Mouse (Mus musculus) limb, embryonic 14.5 days (tissue): ENCODE results near the gene Tmppe. TPM values are rescaled to one million over a fixed set of nuclear protein-coding genes. Genes with fewer than 3 reads are reported as not detected.

Experiments
- ATAC-seq: fragments of 200-750 bp; cut with Nextera tagmentation; 2 replicates; pipeline ENCODE4 v1.8.0; 2017; ENCODE audit warnings: low read depth, moderate number of reproducible peaks, moderate TSS enrichment; ENCODE audit not compliant: low FRiP score
- DNase-seq: peaks from one replicate; pipeline ENCODE4 v3.0.0-alpha.2; 2015; ENCODE audit warnings: low spot score
- H3K27ac ChIP-seq: fragments of 300-500 bp; sonication (generic); replicated peaks from 2 replicates; pipeline ENCODE4 v1.5.1; 2014; ENCODE audit warnings: low read depth, mild to moderate bottlenecking, low read length, moderate library complexity, mixed read lengths
- H3K27me3 ChIP-seq: fragments of 300-500 bp; sonication (generic); 2 replicates; pipeline ENCODE4 v1.6.1; 2014; ENCODE audit warnings: low read length, mixed read lengths; ENCODE audit not compliant: control insufficient read depth, insufficient read depth
- H3K36me3 ChIP-seq: fragments of 300-500 bp; sonication (generic); 2 replicates; pipeline ENCODE4 v1.6.1; 2014; ENCODE audit warnings: mild to moderate bottlenecking, low read length, moderate library complexity, mixed read lengths; ENCODE audit not compliant: control insufficient read depth, insufficient read depth
- H3K4me1 ChIP-seq: fragments of 300-500 bp; sonication (generic); 2 replicates; pipeline ENCODE4 v1.6.1; 2014; ENCODE audit warnings: antibody characterized with exemption, low read length, mixed read lengths; ENCODE audit not compliant: control insufficient read depth, insufficient read depth
- H3K4me2 ChIP-seq: fragments of 300-500 bp; sonication (generic); replicated peaks from 2 replicates; pipeline ENCODE4 v1.6.1; 2014; ENCODE audit warnings: low read depth, mild to moderate bottlenecking, low read length, moderate library complexity; ENCODE audit not compliant: severe bottlenecking
- H3K4me3 ChIP-seq: fragments of 300-500 bp; sonication (generic); replicated peaks from 2 replicates; pipeline ENCODE4 v1.5.1; 2014; ENCODE audit warnings: low read length
- H3K9ac ChIP-seq: fragments of 300-500 bp; sonication (generic); 2 replicates; pipeline ENCODE4 v1.6.1; 2014; ENCODE audit warnings: mild to moderate bottlenecking, low read depth, low read length, moderate library complexity; ENCODE audit not compliant: severe bottlenecking
- H3K9me3 ChIP-seq: fragments of 300-500 bp; sonication (generic); 2 replicates; pipeline ENCODE4 v1.6.1; 2016; ENCODE audit warnings: low read length; ENCODE audit not compliant: control insufficient read depth
- POLR2A ChIP-seq: fragments of 200-500 bp; IDR thresholded peaks from 2 replicates; pipeline ENCODE4 v1.8.0; 2012; ENCODE audit warnings: inconsistent platforms, mild to moderate bottlenecking, moderate library complexity, borderline replicate concordance; ENCODE audit not compliant: insufficient read depth, insufficient read length; ENCODE audit errors: extremely low read depth
- WGBS: fragments of 180-500 bp; shearing (Covaris S2); extraction: QIAGEN DNeasy Blood & Tissue Kit; methylation state at CpG from one replicate; pipeline ENCODE4 v1.1.7; 2014; 5-methylcytosine and 5-hydroxymethylcytosine counted together
- polyA plus RNA-seq, 2 experiments: library from polyadenylated mRNA; depleted of rRNA in 1 of 2; stranded (reverse) in 1 of 2; unstranded in 1 of 2; fragments of >200 nt; fragmentation: Nextera tagmentation in 1 of 2; extraction: Ambion mirVana in 1 of 2; gene quantifications; 2 replicates each; pipeline versions ENCODE4 v1.2.1 to v1.2.3; 2012 to 2014

The Tmppe gene
- polyA plus RNA-seq, 2 experiments = 3.7 to 4.4 TPM

- no peak for TF ChIP-seq POLR2A
Observed at GRCm38 (mm10) chr9:114395258-114395657, 5.6 kb upstream of the Tmppe start.

GRCm38 (mm10) chr9:114399680-114400079, 1.2 kb upstream of the Tmppe start:
- no peak for ATAC-seq
- DNase-seq = no peak
- H3K27me3 ChIP-seq = no peaks in the 10 kb centered on the region
- peaks cover under 1% of the 10 kb centered on the region for H3K36me3 ChIP-seq
- H3K4me1 ChIP-seq = peaks cover 10% of the 10 kb centered on the region
- no peaks in the 10 kb centered on the region for H3K9me3 ChIP-seq
- no peak overlapping the region for H3K27ac ChIP-seq
- TF ChIP-seq POLR2A = no peak
- no peak overlapping the region for H3K4me2 ChIP-seq
- 91% methylated on average over 12 of the region's 12 CpGs for WGBS
- no peak overlapping the region for H3K4me3 ChIP-seq
- no peak overlapping the region for H3K9ac ChIP-seq

More at GRCm38 (mm10) chr9:114395258-114395657, 5.6 kb upstream of the Tmppe start:
- Histone ChIP-seq H3K4me2 (no peak overlapping the region), H3K9ac (no peak overlapping the region), H3K36me3 (no peaks in the 10 kb centered on the region), H3K9me3 (no peaks in the 10 kb centered on the region), H3K27ac (no peak overlapping the region), H3K4me1 (peaks cover 4% of the 10 kb centered on the region; the same call in 1 of the 2 replicates), H3K4me3 (no peak overlapping the region), H3K27me3 (no peaks in the 10 kb centered on the region)
- ATAC-seq (no peak), DNase-seq (no peak)
- 77% methylated on average over 4 of the region's 4 CpGs for WGBS

- ATAC-seq (peak; percentile 48), DNase-seq (no peak)
- no peaks in the 10 kb centered on the region for H3K27me3 ChIP-seq
- H3K4me1 ChIP-seq = peaks cover 10% of the 10 kb centered on the region
- H3K27ac ChIP-seq = peak overlapping the region; percentile 95
- H3K4me2 ChIP-seq = peak overlapping the region; percentile 79
- WGBS = 18% methylated on average over 5 of the region's 5 CpGs
- H3K9ac ChIP-seq = peak overlapping the region; percentile 89
- peak overlapping the region; percentile 86 for H3K4me3 ChIP-seq
- no peak for TF ChIP-seq POLR2A
- peaks cover 10% of the 10 kb centered on the region for H3K36me3 ChIP-seq
- no peaks in the 10 kb centered on the region for H3K9me3 ChIP-seq
Observed at GRCm38 (mm10) chr9:114400588-114400948, 337 bp upstream of the Tmppe start.

GRCm38 (mm10) chr9:114401685-114402080, 778 bp downstream of the Tmppe start:
- H3K36me3 ChIP-seq = peaks cover 19% of the 10 kb centered on the region
- H3K9ac ChIP-seq = peak overlapping the region; percentile 89
- H3K9me3 ChIP-seq = no peaks in the 10 kb centered on the region
- ATAC-seq = peak; percentile 18; the same call in 1 of the 2 replicates
- WGBS = 4% methylated on average over 16 of the region's 16 CpGs
- TF ChIP-seq POLR2A = no peak
- H3K27ac ChIP-seq = peak overlapping the region; percentile 95; the same call in 1 of the 2 replicates
- H3K4me3 ChIP-seq = peak overlapping the region; percentile 86
- H3K4me2 ChIP-seq = peak overlapping the region; percentile 79
- no peaks in the 10 kb centered on the region for H3K27me3 ChIP-seq
- H3K4me1 ChIP-seq = peaks cover 10% of the 10 kb centered on the region
- DNase-seq = peak; percentile 61

- Histone ChIP-seq H3K36me3 (peaks cover 56% of the 10 kb centered on the region), H3K4me3 (no peak overlapping the region), H3K4me1 (no peaks in the 10 kb centered on the region), H3K27me3 (no peaks in the 10 kb centered on the region), H3K4me2 (no peak overlapping the region), H3K27ac (no peak overlapping the region), H3K9me3 (no peaks in the 10 kb centered on the region), H3K9ac (no peak overlapping the region)
- 89% methylated on average over 2 of the region's 2 CpGs for WGBS
- ATAC-seq (no peak), DNase-seq (no peak)
- TF ChIP-seq POLR2A = no peak
Observed at GRCm38 (mm10) chr9:114407676-114408075, 6.8 kb downstream of the Tmppe start.

- 94% methylated on average over 11 of the region's 11 CpGs for WGBS
- ATAC-seq = no peak
- Histone ChIP-seq H3K9ac (no peak overlapping the region), H3K36me3 (peaks cover 48% of the 10 kb centered on the region), H3K4me2 (no peak overlapping the region), H3K4me3 (no peak overlapping the region), H3K4me1 (no peaks in the 10 kb centered on the region), H3K27me3 (no peaks in the 10 kb centered on the region), H3K9me3 (no peaks in the 10 kb centered on the region), H3K27ac (no peak overlapping the region)
- no peak for TF ChIP-seq POLR2A
- no peak for DNase-seq
Observed at GRCm38 (mm10) chr9:114410313-114410862, 9.5 kb downstream of the Tmppe start.
